Mouse (Mus musculus) frontal cortex, adult 2 months (tissue): ENCODE results near the gene Naip5. TPM values are rescaled to one million over a fixed set of nuclear protein-coding genes. Genes with fewer than 3 reads are reported as not detected.

ENCODE experiments used
- polyA plus RNA-seq: library from polyadenylated mRNA; depleted of rRNA; stranded (reverse); fragments of >200 nt; gene quantifications from 2 replicates; pipeline ENCODE4 v1.2.3, GENCODE M21; 2012; rRNA removed

Gene Naip5
- polyA plus RNA-seq, 1 experiment, result 1.3 TPM

Other genes with a start within 250 kb of the Naip5 start
- 23.6 and 23.8 TPM in 2 replicates for gene Mccc2, start 230.7 kb downstream of the Naip5 start, polyA plus RNA-seq
- gene Bdp1, start 142.3 kb downstream of the Naip5 start, polyA plus RNA-seq, result 15.8 and 16.0 TPM in 2 replicates
- gene Serf1, start 138.3 kb downstream of the Naip5 start, polyA plus RNA-seq, result 38.2 and 40.1 TPM in 2 replicates
- 38.0 and 39.1 TPM in 2 replicates for gene Smn1, start 121.5 kb downstream of the Naip5 start, polyA plus RNA-seq
- gene Naip2, start 44.2 kb downstream of the Naip5 start, polyA plus RNA-seq, result 0.44 and 0.56 TPM in 2 replicates
- 0.62 and 0.65 TPM in 2 replicates for gene Naip6, start 71.4 kb upstream of the Naip5 start, polyA plus RNA-seq
- gene Naip1, start 206.5 kb upstream of the Naip5 start, polyA plus RNA-seq, result 0.22 and 0.40 TPM in 2 replicates
- 53.2 and 64.2 TPM in 2 replicates for gene Gtf2h2, start 246.3 kb upstream of the Naip5 start, polyA plus RNA-seq